Mouse (Mus musculus): ENCODE results near the gene Col12a1.

GRCm38 (mm10) chr9:79750709-79751108 is 32.1 kb upstream of the Col12a1 start:
- no peak for TF ChIP-seq POLR2A (IDR thresholded peaks at IDR 0.05; ENCODE audit: insufficient read length, low read depth)
- no peak for TF ChIP-seq MAX (IDR thresholded peaks at IDR 0.05; ENCODE audit: low read depth)
- TF ChIP-seq MYOD1 (IDR thresholded peaks at IDR 0.05; ENCODE audit: control insufficient read depth in 1 of 3, insufficient read length in 2 of 3, low read depth in 2 of 3) = no peak
- no peak for TF ChIP-seq USF1 (IDR thresholded peaks at IDR 0.05; ENCODE audit: low read depth)
- no peak for TF ChIP-seq MYOG (IDR thresholded peaks at IDR 0.05; ENCODE audit: control insufficient read depth in 1 of 3, insufficient read depth in 1 of 3, insufficient read length in 2 of 3, low read depth in 2 of 3)
